Mouse (Mus musculus) midbrain, postnatal 0 days (tissue): ENCODE data around the gene Pgc. TPM values are rescaled to one million over a fixed set of nuclear protein-coding genes. Genes with fewer than 3 reads are reported as not detected.
A peak's percentile ranks its signal among the peaks of the same experiment; 100 is the strongest.

Experiments used
- ATAC-seq: fragments of 200-750 bp; cut with Nextera tagmentation; 2 replicates; pipeline ENCODE4 v1.8.0; 2017; ENCODE audit warnings: moderate number of reproducible peaks, mild to moderate bottlenecking, moderate TSS enrichment, moderate library complexity; ENCODE audit not compliant: low FRiP score
- DNase-seq: peaks from one replicate; pipeline ENCODE4 v3.0.0-alpha.2; 2015; ENCODE audit warnings: low spot score
- H3K27ac ChIP-seq: fragments of 300-500 bp; sonication (generic); 2 replicates; pipeline ENCODE4 v1.5.1; 2014; ENCODE audit warnings: low read depth, mild to moderate bottlenecking, low read length, mixed read lengths
- H3K27me3 ChIP-seq: fragments of 300-500 bp; sonication (generic); 2 replicates; pipeline ENCODE4 v1.6.1; 2014; ENCODE audit warnings: low read length, control low read depth, mixed read lengths; ENCODE audit not compliant: insufficient read depth
- H3K36me3 ChIP-seq: fragments of 300-500 bp; sonication (generic); 2 replicates; pipeline ENCODE4 v1.6.1; 2014; ENCODE audit warnings: low read length, control low read depth, mixed read lengths; ENCODE audit not compliant: insufficient read depth
- H3K4me1 ChIP-seq: fragments of 300-500 bp; sonication (generic); 2 replicates; pipeline ENCODE4 v1.6.1; 2014; ENCODE audit warnings: mild to moderate bottlenecking, control low read depth, antibody characterized with exemption, low read length, mixed read lengths; ENCODE audit not compliant: insufficient read depth
- H3K4me2 ChIP-seq: fragments of 300-500 bp; sonication (generic); 2 replicates; pipeline ENCODE4 v1.6.1; 2014; ENCODE audit warnings: low read depth, mild to moderate bottlenecking, low read length, mixed read lengths; ENCODE audit not compliant: poor library complexity, severe bottlenecking
- H3K4me3 ChIP-seq: fragments of 300-500 bp; sonication (generic); 2 replicates; pipeline ENCODE4 v1.5.1; 2014; ENCODE audit warnings: low read depth, mild to moderate bottlenecking, low read length, moderate library complexity
- H3K9ac ChIP-seq: fragments of 300-500 bp; sonication (generic); replicated peaks from 2 replicates; pipeline ENCODE4 v1.6.1; 2014; ENCODE audit warnings: mild to moderate bottlenecking, low read length, moderate library complexity, mixed read lengths; ENCODE audit not compliant: poor library complexity, severe bottlenecking
- H3K9me3 ChIP-seq: fragments of 300-500 bp; sonication (generic); 2 replicates; pipeline ENCODE4 v1.6.1; 2016; ENCODE audit warnings: low read length, control low read depth
- CTCF ChIP-seq: IDR thresholded peaks from 2 replicates; pipeline ENCODE4 v1.5.1; 2016; ENCODE audit warnings: antibody characterized with exemption, mild to moderate bottlenecking
- WGBS: fragments of 180-500 bp; shearing (Covaris S2); extraction: QIAGEN DNeasy Blood & Tissue Kit; methylation state at CpG from one replicate; pipeline ENCODE4 v1.1.7; 2014; 5-methylcytosine and 5-hydroxymethylcytosine counted together
- polyA plus RNA-seq: library from polyadenylated mRNA; unstranded; fragments of >200 nt; fragmentation: Nextera tagmentation; extraction: Ambion mirVana; gene quantifications from 2 replicates; pipeline ENCODE4 v1.2.1, GENCODE M21; 2015
- total RNA-seq: library from RNA; depleted of rRNA; stranded (reverse); fragments of >200 nt; gene quantifications from 2 replicates; pipeline ENCODE4 v1.2.3, GENCODE M21; 2014

Pgc gene
- total and polyA plus RNA-seq, 2 experiments from 2014 or later, result 0.19 to 0.27 TPM

DNA sequence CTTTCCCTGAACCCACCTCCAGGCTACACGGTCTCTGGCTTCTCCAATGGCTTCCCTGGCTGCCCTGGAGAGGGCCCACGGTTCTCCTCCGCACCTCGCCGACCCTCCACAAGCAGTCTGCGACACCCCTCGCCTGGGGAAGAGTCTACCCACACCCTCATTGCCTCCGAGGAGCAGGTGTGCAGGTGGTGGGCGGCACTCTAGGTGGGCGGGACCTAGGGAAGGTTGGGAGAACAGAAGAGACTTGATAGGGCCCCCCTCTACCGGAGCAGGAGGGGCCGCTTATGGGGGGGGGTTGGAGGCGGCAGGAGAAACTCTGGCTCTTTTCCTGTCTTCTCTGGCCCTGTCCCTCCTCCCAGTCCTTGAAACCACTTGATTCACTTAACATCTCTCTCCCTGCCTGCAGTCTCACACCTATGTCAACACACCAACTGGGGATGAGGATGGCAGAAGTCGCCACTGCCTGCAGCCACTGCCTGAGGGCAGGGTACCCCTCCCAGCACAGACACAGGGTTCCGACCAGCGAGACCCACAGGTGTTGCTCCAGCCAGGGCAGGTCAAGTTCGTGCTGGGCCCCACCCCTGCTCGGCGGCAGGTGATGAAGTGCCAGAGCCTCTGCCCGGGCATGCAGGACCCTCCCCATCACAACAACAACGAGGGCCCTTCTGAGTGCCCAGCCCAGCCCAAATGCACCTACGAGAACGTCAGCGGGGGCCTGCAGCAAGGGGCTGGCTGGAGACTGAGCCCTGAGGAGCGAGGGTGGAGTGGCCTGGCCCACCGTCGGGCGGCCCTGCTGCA, 23.9 kb upstream of the Pgc start:
- Histone ChIP-seq H3K27ac (no peak overlapping the region), H3K4me1 (peaks cover 8% of the 10 kb centered on the region; the same call in 1 of the 2 replicates), H3K4me3 (no peak overlapping the region), H3K4me2 (no peak overlapping the region), H3K9me3 (no peaks in the 10 kb centered on the region), H3K36me3 (peaks cover 46% of the 10 kb centered on the region), H3K27me3 (no peaks in the 10 kb centered on the region), H3K9ac (no peak overlapping the region)
- 59% methylated on average over 28 of the region's 28 CpGs for WGBS
- peak; percentile 21; the same call in 1 of the 2 replicates for ATAC-seq
- no peak for DNase-seq
- TF ChIP-seq CTCF, result no peak

DNA sequence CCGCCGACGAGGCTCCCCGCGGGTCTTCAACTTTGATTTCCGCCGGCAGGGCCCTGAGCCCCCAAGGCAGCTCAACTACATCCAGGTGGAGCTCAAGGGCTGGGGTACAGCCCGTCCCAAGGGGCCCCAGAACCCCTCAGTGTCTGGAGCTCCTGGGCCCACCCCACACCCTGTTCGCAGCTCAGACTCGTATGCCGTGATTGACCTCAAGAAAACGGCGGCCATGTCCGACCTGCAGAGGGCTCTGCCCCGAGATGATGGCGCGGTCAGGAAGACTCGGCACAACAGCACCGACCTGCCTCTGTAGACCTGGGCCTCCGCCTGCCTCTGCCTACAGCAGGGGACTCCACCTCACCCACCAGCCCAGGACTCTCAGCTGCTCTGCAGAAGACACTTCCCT, 23.1 kb upstream of the Pgc start:
- Histone ChIP-seq H3K9me3 (no peaks in the 10 kb centered on the region), H3K27me3 (no peaks in the 10 kb centered on the region), H3K36me3 (peaks cover 40% of the 10 kb centered on the region), H3K4me3 (no peak overlapping the region), H3K9ac (no peak overlapping the region), H3K4me1 (peaks cover 8% of the 10 kb centered on the region; the same call in 1 of the 2 replicates), H3K27ac (no peak overlapping the region), H3K4me2 (no peak overlapping the region)
- no peak for TF ChIP-seq CTCF
- no peak for DNase-seq
- no peak for ATAC-seq
- WGBS, result 43% methylated on average over 20 of the region's 20 CpGs

DNA sequence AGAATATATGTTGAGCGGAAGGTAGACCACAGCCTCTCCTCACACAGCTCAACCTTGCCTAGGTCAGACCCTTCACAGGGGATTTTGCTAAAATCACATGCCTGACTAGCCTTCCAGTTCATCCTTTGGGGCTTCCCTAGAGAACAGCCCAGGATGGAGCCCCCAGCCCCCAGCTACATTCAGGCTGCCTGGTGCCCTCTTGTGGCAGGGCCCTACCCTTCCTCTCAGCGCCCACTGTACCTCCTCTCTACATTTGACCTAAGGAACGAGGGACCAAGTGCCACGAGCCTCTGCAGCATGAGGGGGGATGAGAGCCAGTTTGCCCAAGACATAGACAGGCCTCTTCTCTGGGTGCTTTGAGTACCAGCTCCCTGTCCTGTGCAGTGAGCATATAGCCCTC, 21.9 kb upstream of the Pgc start:
- 86% methylated on average over 4 of the region's 4 CpGs for WGBS
- no peak for ATAC-seq
- no peak overlapping the region for H3K4me3 ChIP-seq

DNA sequence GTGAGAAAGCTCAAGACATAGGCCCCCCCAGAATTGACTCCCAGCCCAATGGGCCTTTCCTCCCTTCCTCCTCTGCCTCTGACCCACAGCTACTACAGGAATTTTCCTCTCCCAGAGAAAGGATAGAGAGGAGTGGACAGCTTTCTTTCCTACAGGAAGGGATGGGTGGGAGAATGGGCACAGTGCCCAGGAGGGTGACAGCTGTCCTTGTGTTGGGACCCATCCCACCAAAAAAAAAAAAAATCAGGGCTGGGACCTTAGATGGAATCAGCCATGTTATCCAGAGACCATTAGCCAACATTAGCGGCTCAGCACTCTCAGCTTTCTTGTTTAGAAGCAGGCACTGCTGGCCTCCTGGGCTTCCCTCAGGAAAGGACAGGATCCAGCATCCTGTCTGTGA, 20.4 kb upstream of the Pgc start:
- DNase-seq, result peak; percentile 30
- peaks cover 21% of the 10 kb centered on the region for H3K36me3 ChIP-seq
- peaks cover 8% of the 10 kb centered on the region; the same call in 1 of the 2 replicates for H3K4me1 ChIP-seq
- ATAC-seq, result no peak
- no peak overlapping the region for H3K9ac ChIP-seq
- TF ChIP-seq CTCF, result no peak
- H3K4me3 ChIP-seq, result no peak overlapping the region
- no peaks in the 10 kb centered on the region for H3K9me3 ChIP-seq
- WGBS, result 89% methylated on average over 1 of the region's 1 CpGs
- no peaks in the 10 kb centered on the region for H3K27me3 ChIP-seq
- H3K27ac ChIP-seq, result no peak overlapping the region
- H3K4me2 ChIP-seq, result no peak overlapping the region

More for the DNA sequence above, 21.9 kb upstream of the Pgc start:
- H3K27ac ChIP-seq, result no peak overlapping the region
- DNase-seq, result no peak
- no peaks in the 10 kb centered on the region for H3K27me3 ChIP-seq
- peaks cover 8% of the 10 kb centered on the region; the same call in 1 of the 2 replicates for H3K4me1 ChIP-seq
- no peak overlapping the region for H3K9ac ChIP-seq
- H3K4me2 ChIP-seq, result no peak overlapping the region
- TF ChIP-seq CTCF, result peak; percentile 27; the same call in 1 of the 2 replicates
- no peaks in the 10 kb centered on the region for H3K9me3 ChIP-seq
- peaks cover 35% of the 10 kb centered on the region for H3K36me3 ChIP-seq

DNA sequence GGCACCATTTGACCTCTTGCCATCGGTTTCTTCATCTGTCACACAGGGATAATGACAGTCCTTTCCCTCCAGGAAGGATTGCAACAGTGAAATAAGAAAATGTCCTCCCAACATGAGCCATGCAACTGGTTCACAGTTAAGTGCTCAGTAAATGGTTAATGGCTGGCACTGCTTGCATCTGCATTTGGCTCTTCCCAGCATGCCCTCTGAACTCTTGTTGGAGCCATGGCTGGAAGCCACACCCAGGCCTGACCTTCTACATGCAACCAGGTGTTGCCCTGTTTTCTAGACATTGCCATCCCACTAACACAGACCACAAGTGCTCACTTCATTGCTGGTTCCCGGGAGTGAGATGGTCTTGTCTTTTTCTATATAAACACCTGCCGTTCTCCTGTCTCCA, 18.7 kb upstream of the Pgc start:
- Histone ChIP-seq H3K4me1 (no peaks in the 10 kb centered on the region), H3K4me3 (no peak overlapping the region), H3K9ac (no peak overlapping the region), H3K4me2 (no peak overlapping the region), H3K36me3 (peaks cover 9% of the 10 kb centered on the region), H3K27me3 (no peaks in the 10 kb centered on the region), H3K9me3 (no peaks in the 10 kb centered on the region), H3K27ac (no peak overlapping the region)
- DNase-seq, result no peak
- 87% methylated on average over 3 of the region's 3 CpGs for whole genome bisulfite sequencing
- ATAC-seq, result no peak
- no peak for TF ChIP-seq CTCF

DNA sequence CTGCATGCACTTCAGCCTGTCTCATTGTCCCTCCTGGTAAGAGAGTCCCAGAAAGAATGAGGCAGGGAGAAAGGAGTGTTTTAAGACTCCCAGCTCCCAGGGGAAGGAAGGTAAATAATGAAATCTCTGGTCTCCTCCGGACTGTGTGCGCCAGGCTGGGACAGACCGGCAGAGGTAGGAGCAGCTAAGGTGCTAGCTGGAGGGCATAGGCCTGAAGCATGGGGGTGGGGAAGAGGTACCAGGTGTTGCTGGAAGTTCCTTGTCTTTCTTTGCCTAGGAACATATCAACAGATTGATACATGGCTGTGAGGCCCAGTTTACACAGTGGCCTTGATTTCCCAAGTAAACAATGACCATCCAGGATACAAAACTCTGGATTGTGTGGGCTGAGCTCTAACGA, 17.7 kb upstream of the Pgc start:
- Histone ChIP-seq H3K9ac (no peak overlapping the region), H3K27me3 (no peaks in the 10 kb centered on the region), H3K4me3 (no peak overlapping the region), H3K4me1 (no peaks in the 10 kb centered on the region), H3K27ac (no peak overlapping the region), H3K36me3 (no peaks in the 10 kb centered on the region; the same call in 1 of the 2 replicates), H3K4me2 (no peak overlapping the region), H3K9me3 (no peaks in the 10 kb centered on the region)
- no peak for ATAC-seq
- DNase-seq, result no peak
- no peak for TF ChIP-seq CTCF
- 79% methylated on average over 4 of the region's 4 CpGs for WGBS
